Mouse (Mus musculus): ENCODE results near the gene Vstm2l. TPM values are rescaled to one million over a fixed set of nuclear protein-coding genes. Genes with fewer than 3 reads are reported as not detected.

Vstm2l gene
- total RNA-seq, 1 experiment = 0.62 TPM

GRCm38 (mm10) chr2:157940586-157941185 is 26.2 kb downstream of the Vstm2l start:
- Histone ChIP-seq H3K36me3 (ENCODE audit: control insufficient read depth, insufficient read depth, low read length, poor library complexity, severe bottlenecking) (no peaks in the 10 kb centered on the region), H3K27ac (ENCODE audit: insufficient read depth, low read depth, low read length, poor library complexity, severe bottlenecking) (no peak overlapping the region), H3K4me3 (ENCODE audit: insufficient read depth in 1 of 2, low read depth in 1 of 2, low read length in 2 of 2, poor library complexity in 1 of 2, severe bottlenecking in 1 of 2) (peak overlapping the region; percentile 53 to 57), H3K4me1 (ENCODE audit: control insufficient read depth in 2 of 2, insufficient read depth in 2 of 2, low read length in 2 of 2, poor library complexity in 1 of 2) (peaks cover 4 to 15% of the 10 kb centered on the region in 2 experiments; a peak in 1 of 4 replicates), H3K9ac (ENCODE audit: insufficient read depth, low read depth, low read length, poor library complexity, severe bottlenecking) (peak overlapping the region; percentile 0; the same call in 1 of the 2 replicates), H3K9me3 (ENCODE audit: control insufficient read depth, insufficient read depth, low read depth, low read length) (no peaks in the 10 kb centered on the region)
- DNase-seq (ENCODE audit: low read depth, low spot score) = no peak
- TF ChIP-seq CHD2 (IDR thresholded peaks at IDR 0.05; ENCODE audit: low read depth, low read length) = no peak
- no peak for TF ChIP-seq ZNF384 (IDR thresholded peaks at IDR 0.05; ENCODE audit: low read depth, low read length)
- in situ Hi-C loops (cut with MboI; ENCODE audit: low sequenced_read_pairs in 2 of 2, unreplicated experiment in 2 of 2) = no loop called here

GRCm38 (mm10) chr2:157943514-157944155 is 29.2 kb downstream of the Vstm2l start:
- Histone ChIP-seq H3K4me3 (ENCODE audit: insufficient read depth in 1 of 2, low read depth in 1 of 2, low read length in 2 of 2, poor library complexity in 1 of 2, severe bottlenecking in 1 of 2) (peak overlapping the region; percentile 62 to 63), H3K9ac (ENCODE audit: insufficient read depth, low read depth, low read length, poor library complexity, severe bottlenecking) (peak overlapping the region; percentile 56), H3K27ac (ENCODE audit: insufficient read depth, low read depth, low read length, poor library complexity, severe bottlenecking) (no peak overlapping the region), H3K36me3 (ENCODE audit: control insufficient read depth, insufficient read depth, low read length, poor library complexity, severe bottlenecking) (no peaks in the 10 kb centered on the region), H3K9me3 (ENCODE audit: control insufficient read depth, insufficient read depth, low read depth, low read length) (no peaks in the 10 kb centered on the region), H3K4me1 (ENCODE audit: control insufficient read depth in 2 of 2, insufficient read depth in 2 of 2, low read length in 2 of 2, poor library complexity in 1 of 2) (peaks cover 4 to 18% of the 10 kb centered on the region in 2 experiments; a peak in 1 of 4 replicates)
- TF ChIP-seq ZNF384 (IDR thresholded peaks at IDR 0.05; ENCODE audit: low read depth, low read length) = no peak
- no peak for TF ChIP-seq ZC3H11A (IDR thresholded peaks at IDR 0.05; ENCODE audit: borderline replicate concordance, low read depth, low read length)
- TF ChIP-seq HCFC1 (IDR thresholded peaks at IDR 0.05; ENCODE audit: borderline replicate concordance, insufficient read depth, low read length) = no peak
- no peak for TF ChIP-seq MAFK (IDR thresholded peaks at IDR 0.05; ENCODE audit: insufficient read depth, low read depth, low read length)
- TF ChIP-seq CHD2 (IDR thresholded peaks at IDR 0.05; ENCODE audit: low read depth, low read length) = no peak
- DNase-seq (ENCODE audit: low read depth, low spot score) = peak; percentile 57
- in situ Hi-C loops (cut with MboI; ENCODE audit: low sequenced_read_pairs in 2 of 2, unreplicated experiment in 2 of 2) = no loop called here

DNA sequence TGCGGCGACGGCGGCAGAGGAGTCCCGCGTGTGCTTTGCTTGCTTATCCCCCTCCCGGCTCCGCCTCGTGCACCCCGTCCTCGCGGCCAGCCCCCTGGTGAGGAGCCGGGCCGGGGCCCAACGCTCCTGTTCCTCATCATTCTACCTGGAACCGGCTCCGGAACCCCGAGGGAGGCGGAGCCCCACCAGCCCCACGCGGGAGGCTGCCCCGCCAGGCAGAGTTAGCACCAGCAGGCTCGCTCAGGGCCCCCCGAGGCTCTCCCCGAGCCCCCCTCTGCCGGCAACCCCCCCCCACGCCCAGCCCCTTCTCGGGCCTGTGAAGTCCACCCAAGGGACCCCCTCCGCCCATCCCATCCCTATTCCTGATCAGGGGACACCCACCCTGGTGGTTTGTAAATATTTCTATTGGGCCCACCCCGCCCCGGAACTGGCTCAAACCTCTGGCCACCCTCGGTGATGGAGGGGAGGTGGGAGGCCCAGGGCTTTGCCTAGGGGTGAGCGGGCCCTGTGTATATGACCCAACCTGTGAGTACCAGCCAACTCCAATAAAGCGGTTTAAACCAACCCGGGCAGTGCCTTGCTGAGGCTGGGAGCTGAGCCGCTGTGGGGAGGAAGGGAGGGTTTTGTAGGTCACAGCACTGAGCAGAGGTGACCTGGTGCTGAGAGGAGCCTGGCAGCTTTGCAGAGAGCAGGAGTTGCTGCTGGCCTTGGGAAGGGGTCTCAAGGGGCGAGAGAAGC is 29.9 kb downstream of the Vstm2l start:
- no peak for DNase-seq (ENCODE audit: low read depth, low spot score)
- no peaks in the 10 kb centered on the region for H3K36me3 ChIP-seq (ENCODE audit: control insufficient read depth, insufficient read depth, low read length, poor library complexity, severe bottlenecking)
- in situ Hi-C loops (cut with MboI; ENCODE audit: low sequenced_read_pairs in 2 of 2, unreplicated experiment in 2 of 2) = no loop called here

GRCm38 (mm10) chr2:157953978-157954377 is 39.5 kb downstream of the Vstm2l start:
- H3K9ac ChIP-seq (ENCODE audit: insufficient read depth, low read depth, low read length, poor library complexity, severe bottlenecking) = no peak overlapping the region
- no peaks in the 10 kb centered on the region for H3K36me3 ChIP-seq (ENCODE audit: control insufficient read depth, insufficient read depth, low read length, poor library complexity, severe bottlenecking)
- H3K4me1 ChIP-seq (ENCODE audit: control insufficient read depth in 2 of 2, insufficient read depth in 2 of 2, low read length in 2 of 2, poor library complexity in 1 of 2) = peaks cover 6 to 20% of the 10 kb centered on the region in 2 experiments
- in situ Hi-C loops (cut with MboI; ENCODE audit: low sequenced_read_pairs in 2 of 2, unreplicated experiment in 2 of 2) = no loop called here
- no peaks in the 10 kb centered on the region for H3K9me3 ChIP-seq (ENCODE audit: control insufficient read depth, insufficient read depth, low read depth, low read length)
- H3K27ac ChIP-seq (ENCODE audit: insufficient read depth, low read depth, low read length, poor library complexity, severe bottlenecking) = no peak overlapping the region
- no peak for DNase-seq (ENCODE audit: low read depth, low spot score)
- no peak overlapping the region for H3K4me3 ChIP-seq (ENCODE audit: insufficient read depth in 1 of 2, low read depth in 1 of 2, low read length in 2 of 2, poor library complexity in 1 of 2, severe bottlenecking in 1 of 2)
- TF ChIP-seq ZC3H11A (IDR thresholded peaks at IDR 0.05; ENCODE audit: borderline replicate concordance, low read depth, low read length) (no peak), MAFK (IDR thresholded peaks at IDR 0.05; ENCODE audit: insufficient read depth, low read depth, low read length) (no peak), CHD2 (IDR thresholded peaks at IDR 0.05; ENCODE audit: low read depth, low read length) (no peak), ZNF384 (IDR thresholded peaks at IDR 0.05; ENCODE audit: low read depth, low read length) (no peak), HCFC1 (IDR thresholded peaks at IDR 0.05; ENCODE audit: borderline replicate concordance, insufficient read depth, low read length) (no peak)

More for the DNA sequence above, 29.9 kb downstream of the Vstm2l start:
- H3K9me3 ChIP-seq (ENCODE audit: control insufficient read depth, insufficient read depth, low read depth, low read length) = no peaks in the 10 kb centered on the region
- H3K9ac ChIP-seq (ENCODE audit: insufficient read depth, low read depth, low read length, poor library complexity, severe bottlenecking) = peak overlapping the region; percentile 56
- H3K4me3 ChIP-seq (ENCODE audit: insufficient read depth in 1 of 2, low read depth in 1 of 2, low read length in 2 of 2, poor library complexity in 1 of 2, severe bottlenecking in 1 of 2) = peak overlapping the region; percentile 62 to 63
- H3K27ac ChIP-seq (ENCODE audit: insufficient read depth, low read depth, low read length, poor library complexity, severe bottlenecking) = no peak overlapping the region
- TF ChIP-seq MAFK (IDR thresholded peaks at IDR 0.05; ENCODE audit: insufficient read depth, low read depth, low read length) (no peak), ZC3H11A (IDR thresholded peaks at IDR 0.05; ENCODE audit: borderline replicate concordance, low read depth, low read length) (no peak), ZNF384 (IDR thresholded peaks at IDR 0.05; ENCODE audit: low read depth, low read length) (no peak), CHD2 (IDR thresholded peaks at IDR 0.05; ENCODE audit: low read depth, low read length) (no peak), HCFC1 (IDR thresholded peaks at IDR 0.05; ENCODE audit: borderline replicate concordance, insufficient read depth, low read length) (no peak)
- peaks cover 4 to 18% of the 10 kb centered on the region in 2 experiments; a peak in 1 of 4 replicates for H3K4me1 ChIP-seq (ENCODE audit: control insufficient read depth in 2 of 2, insufficient read depth in 2 of 2, low read length in 2 of 2, poor library complexity in 1 of 2)
